Mouse (Mus musculus) spleen, embryonic (tissue): Measurements from ENCODE around the gene Usp34.
"Not testable (repeated sequence)": the region's sequence is repeated elsewhere in the genome, so short reads cannot be mapped to it uniquely, and the experiment has no call there.

ENCODE experiments used
- CTCF ChIA-PET: fragments of 350-600 bp; sonication (Branson Sonifier 250); formaldehyde crosslinking; loops from one replicate; lab custom pipeline; 2022; lab: Charles Lee

The Usp34 gene

GRCm38 (mm10) chr11:23306764-23307565, at the start of gene Usp34:
TSS of gene Usp34 (plus strand) at chr11:23306895.
- CTCF ChIA-PET: no interaction called here

DNA sequence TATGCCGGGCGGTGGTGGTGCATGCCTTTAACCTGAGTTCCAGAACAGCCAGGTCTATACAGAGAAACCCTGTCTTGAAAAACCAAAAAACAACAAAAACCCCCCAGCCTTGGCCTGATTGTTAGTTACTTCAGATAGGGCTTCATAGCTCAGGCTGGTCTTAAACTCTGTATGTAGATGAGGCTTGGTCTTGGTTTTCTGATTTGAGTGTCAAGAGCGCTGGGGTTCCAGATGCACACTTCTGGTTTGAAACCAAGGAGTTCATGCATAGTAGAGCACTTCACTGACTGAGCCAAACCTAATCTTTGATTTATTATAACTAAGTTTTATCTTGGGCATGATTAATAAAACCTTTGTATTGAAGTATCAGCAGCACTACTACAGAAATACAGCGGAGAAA, 47.6 kb upstream of the Usp34 start:
- CTCF ChIA-PET: no interaction called here

GRCm38 (mm10) chr11:23259481-23259880, 47.2 kb upstream of the Usp34 start:
- CTCF ChIA-PET: no interaction called here

DNA sequence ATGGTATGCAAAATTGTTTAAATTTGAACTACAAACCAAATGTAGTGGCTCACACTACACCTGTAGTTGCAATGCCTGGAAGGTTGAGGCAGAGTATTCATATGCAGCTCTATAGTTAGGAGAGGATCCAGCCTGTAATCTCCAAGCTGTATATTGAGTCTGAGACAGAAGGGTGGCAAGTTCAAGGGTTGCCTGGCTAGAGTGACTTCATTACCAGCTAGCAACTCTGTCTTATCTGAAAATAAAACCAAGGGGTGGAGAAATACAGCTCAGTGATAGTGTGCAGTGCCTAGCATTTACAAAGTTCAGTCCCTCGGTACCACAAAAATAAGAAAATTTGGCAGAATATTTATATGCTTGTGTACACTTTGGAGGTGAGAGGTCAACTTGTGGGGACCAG, 46.5 kb upstream of the Usp34 start:
- CTCF ChIA-PET: no interaction called here

GRCm38 (mm10) chr11:23261490-23261889, 45.2 kb upstream of the Usp34 start:
- CTCF ChIA-PET: no interaction called here

- CTCF ChIA-PET: no interaction called here
Measured at GRCm38 (mm10) chr11:23264949-23265348, 41.7 kb upstream of the Usp34 start.

DNA sequence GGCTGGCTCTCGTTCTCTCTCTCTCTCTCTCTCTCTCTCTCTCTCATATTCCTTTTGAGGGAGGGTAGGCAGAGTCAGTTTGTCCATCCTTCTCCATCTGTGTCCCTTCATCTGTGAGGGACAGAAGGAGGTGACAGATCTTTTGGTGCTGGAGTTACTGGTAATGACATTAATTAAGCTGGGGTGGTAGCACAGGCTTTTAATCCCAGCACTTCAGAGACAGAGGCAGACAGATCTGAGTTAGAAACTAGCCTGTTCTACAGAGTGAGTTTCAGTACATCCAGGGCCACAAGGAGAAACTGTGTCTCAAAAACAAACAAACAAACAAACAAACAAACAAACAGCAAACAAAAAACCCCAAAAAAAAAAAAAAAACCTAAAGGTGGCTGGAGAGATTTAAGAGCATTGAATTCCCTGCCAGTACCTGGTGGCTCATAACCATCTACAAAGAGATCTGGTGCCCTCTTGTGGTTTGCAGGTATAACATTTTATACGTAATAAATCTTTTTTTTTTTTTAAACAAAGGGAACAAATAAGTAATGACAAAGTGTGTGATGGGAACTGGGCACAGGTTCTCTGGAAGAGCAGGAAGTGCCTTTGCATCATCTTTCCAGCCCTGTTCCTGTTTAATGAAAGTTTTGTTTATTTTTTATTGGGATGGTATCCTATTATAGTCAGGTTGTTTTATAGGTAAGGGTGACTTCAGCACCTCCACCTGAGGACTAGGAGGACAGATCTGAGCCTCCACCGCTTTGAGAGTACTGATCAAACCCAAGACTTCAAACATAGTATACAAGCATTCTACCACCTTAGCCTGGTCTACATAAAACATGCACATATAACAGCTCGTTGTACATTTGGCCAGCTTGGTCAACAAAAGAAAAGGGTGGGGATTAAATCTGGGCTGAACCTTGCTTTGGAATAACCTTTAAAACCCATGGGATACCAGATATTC, 34.6 kb upstream of the Usp34 start:
- CTCF ChIA-PET: no interaction called here

GRCm38 (mm10) chr11:23275780-23276179, 30.9 kb upstream of the Usp34 start:
- CTCF ChIA-PET: interaction anchor here (0.6 kb wide), 1 partner anchor 131 kb away, joined by 4 read pairs; no protein-coding TSS in a partner anchor

GRCm38 (mm10) chr11:23284469-23284868, 22.2 kb upstream of the Usp34 start:
- CTCF ChIA-PET: interaction anchor here (0.8 kb wide), 1 partner anchor 11 kb away, joined by 5 read pairs; no protein-coding TSS in a partner anchor

GRCm38 (mm10) chr11:23288866-23289265, 17.8 kb upstream of the Usp34 start:
- CTCF ChIA-PET: not testable (repeated sequence)

DNA sequence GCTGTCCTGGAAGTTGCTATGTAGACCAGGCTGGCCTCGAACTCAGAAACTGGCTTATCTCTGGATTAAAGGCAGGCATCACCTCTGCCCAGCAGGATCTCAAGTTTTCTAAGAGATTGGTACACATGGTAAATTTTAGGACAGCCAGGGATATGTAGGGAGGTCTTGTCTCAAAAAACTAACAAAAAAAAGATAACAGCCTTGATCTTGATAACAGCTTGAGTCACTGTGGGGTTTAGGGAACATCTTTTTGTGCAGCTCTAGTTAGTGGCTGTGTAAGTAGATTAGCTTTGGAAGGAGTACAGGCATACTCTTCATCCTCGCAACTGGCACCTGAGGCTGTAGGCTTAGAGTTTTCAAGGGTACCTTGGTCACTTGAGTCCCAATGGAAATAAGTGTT, 9.3 kb upstream of the Usp34 start:
- CTCF ChIA-PET: no interaction called here

DNA sequence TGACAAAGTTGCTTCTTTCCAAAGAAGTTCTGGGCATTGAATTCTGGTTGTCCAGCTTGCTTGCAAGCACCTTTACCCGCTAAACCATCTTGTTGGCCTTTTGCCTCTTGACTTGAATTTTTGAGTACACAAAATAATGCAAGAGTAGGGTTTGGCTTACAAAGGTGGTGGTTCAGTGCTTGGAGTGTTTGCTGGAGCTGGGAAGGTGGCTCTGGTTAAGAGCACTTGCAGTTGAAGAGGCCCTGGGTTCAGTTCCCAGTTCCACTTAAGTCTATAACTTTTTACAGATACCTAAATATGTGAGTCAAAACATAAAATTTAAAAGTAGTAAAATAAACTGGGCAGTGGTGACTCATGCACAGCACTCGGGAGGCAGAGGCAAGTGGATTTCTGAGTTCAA, 8.4 kb upstream of the Usp34 start:
- CTCF ChIA-PET: no interaction called here

DNA sequence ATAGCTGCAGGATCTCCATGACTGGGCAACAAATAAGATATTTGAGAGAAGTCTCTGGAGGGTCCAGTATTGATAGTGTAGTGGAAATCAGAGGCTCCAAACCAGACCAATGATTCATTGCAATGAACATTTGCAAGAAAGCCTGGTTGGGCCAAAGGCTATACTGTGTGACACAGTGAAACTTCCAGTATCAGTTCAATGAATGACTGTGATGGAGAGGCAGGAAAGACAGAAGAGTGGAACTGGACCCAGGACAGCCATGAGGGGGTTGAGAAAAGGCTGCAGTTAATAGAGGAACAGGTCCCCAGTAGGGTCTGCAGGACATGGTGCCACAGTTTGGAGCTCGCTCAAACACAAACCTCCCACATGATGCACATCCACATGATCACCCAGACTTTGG, 6.8 kb upstream of the Usp34 start:
- CTCF ChIA-PET: interaction anchor here (0.8 kb wide), 1 partner anchor 13 kb away, joined by 3 read pairs; no protein-coding TSS in a partner anchor

DNA sequence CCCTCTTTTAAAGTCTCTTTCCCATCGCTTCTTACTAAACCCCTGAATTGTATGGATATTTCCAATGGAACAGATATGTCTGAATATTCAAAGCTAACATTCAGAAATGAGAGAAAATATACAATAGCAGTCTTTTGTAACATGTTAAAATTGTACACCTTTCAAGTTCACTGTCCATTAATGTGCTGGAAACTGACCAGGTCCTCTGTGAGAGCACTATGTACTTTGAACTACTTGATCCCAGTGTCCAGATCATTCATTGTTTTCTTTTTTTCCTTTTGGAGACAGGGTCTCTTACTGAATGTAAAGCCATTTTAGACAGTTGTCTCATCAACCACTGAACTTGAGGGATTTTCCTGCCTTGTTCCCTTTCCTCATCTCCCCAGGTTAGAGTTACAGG, 3.6 kb upstream of the Usp34 start:
- CTCF ChIA-PET: interaction anchor here (0.8 kb wide), 1 partner anchor 58 kb away, joined by 3 read pairs; no protein-coding TSS in a partner anchor

GRCm38 (mm10) chr11:23305101-23305672, 1.5 kb upstream of the Usp34 start:
- CTCF ChIA-PET: not testable (repeated sequence)

GRCm38 (mm10) chr11:23305673-23306608, 754 bp upstream of the Usp34 start:
- CTCF ChIA-PET: no interaction called here

DNA sequence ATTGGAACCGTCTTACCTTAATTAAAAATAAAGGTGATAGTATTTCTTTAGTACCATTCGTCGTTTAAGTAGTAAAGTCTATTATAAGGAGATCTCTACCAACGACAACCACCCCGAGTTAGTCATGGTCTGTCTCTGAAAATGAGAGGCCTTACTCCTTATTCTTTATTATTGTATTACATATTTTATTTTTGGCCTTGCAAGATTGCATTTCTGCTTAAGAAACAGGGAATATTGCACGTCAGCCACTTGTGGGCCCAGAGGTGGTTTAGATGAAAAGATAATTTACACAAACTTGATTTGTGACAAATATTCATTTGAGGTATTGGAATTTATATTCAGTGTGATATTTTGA, 848 bp downstream of the Usp34 start:
- CTCF ChIA-PET: no interaction called here

DNA sequence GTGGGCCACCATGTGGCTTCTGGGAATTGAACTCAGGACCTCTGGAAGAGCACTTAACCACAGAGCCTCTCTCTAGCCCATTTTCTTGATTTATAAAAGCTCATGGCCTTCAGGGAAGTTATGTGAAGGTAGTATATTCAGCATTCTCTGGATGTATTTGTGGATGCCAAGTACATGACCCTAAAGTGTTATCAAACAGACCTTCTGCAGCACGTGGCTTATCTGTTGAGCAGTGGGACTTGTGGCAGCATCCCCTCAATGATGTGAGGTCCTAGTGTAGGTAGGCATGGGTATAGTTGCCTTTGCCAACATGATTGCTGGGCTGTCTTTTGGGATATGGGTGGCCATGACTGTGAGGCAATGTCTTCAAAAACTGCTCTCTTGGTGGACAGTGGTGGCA, 6.8 kb downstream of the Usp34 start:
- CTCF ChIA-PET: no interaction called here

DNA sequence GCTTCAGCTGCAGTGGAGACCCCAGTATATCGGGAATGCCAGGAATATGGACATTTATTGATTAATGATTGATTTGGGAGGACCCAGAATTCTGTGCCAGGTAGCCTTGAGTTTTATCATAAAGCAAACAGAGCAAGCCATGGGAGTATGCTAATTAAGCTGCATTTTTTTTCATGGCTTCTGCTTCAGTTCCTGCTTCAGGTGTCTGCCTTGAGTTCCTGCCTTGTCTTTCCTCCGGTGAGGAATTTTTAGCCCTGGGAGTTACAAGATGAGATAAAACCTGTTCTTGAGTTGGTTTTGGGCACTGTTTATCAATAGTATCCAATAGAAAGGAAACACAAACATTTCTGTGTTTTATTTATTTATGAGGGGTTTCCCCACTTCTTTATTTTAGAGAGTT, 22.7 kb downstream of the Usp34 start:
- CTCF ChIA-PET: no interaction called here

DNA sequence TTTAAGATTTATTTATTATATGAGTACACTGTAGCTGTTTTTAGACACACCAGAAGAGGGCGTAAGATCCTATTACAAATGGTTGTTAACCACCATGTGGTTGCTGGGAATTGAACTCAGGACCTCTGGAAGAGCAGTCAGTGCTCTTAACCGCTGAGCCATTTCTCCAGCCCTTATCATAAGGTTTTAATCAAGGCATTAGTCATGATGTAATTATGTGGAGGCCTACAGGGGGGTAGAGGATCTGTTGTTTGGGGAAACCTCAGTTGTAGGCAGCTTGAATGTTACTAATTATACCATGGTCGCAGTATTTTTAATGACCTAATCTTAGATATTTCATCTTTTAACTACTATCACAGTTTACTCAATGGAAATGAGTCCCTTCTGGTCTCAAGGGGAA, 25.4 kb downstream of the Usp34 start:
- CTCF ChIA-PET: no interaction called here

- CTCF ChIA-PET: interaction anchor here (0.7 kb wide), 1 partner anchor 67 kb away, joined by 16 read pairs; no protein-coding TSS in a partner anchor
Measured at GRCm38 (mm10) chr11:23335160-23335559, 28.5 kb downstream of the Usp34 start.
